Mouse (Mus musculus) effector memory CD4-positive, alpha-beta T cell, adult 5 months (primary cell): ENCODE data around the gene Trim11. TPM values are rescaled to one million over a fixed set of nuclear protein-coding genes. Genes with fewer than 3 reads are reported as not detected.

ENCODE experiments used
- polyA plus RNA-seq: library from polyadenylated mRNA; unstranded; fragments of 100-300 nt; shearing (Covaris generic); gene quantifications from one replicate; pipeline ENCODE4 v1.2.1, GENCODE M21; 2017

Gene Trim11
- 35.4 TPM for polyA plus RNA-seq

DNA sequence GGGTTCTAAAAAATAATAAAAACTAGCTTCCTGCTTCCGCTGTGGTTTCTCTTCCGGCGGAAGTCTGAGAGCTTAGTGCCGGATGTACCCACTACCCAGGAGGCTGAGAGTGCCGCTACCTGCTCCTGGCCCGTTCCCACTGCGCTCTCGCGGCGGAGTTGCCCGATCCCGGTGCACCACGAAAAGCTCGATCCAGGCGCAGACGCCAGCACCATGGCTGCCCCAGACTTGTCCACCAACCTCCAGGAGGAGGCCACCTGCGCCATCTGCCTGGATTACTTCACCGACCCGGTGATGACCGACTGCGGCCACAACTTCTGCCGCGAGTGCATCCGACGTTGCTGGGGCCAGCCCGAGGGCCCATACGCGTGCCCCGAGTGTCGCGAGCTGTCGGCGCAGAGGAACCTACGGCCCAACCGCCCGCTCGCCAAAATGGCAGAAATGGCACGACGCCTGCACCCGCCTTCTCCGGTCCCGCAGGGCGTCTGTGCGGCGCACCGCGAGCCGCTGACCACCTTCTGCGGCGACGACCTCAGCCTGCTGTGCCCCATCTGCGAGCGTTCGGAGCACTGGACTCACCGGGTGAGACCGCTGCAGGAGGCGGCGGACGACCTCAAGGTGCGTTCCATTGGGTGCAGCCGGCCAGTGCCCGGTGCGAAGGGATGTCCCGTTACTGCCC is at the start of gene Trim11:
Gene Trim11, plus strand, starts transcription at position 67 of the 679 bp plus-strand sequence.

DNA sequence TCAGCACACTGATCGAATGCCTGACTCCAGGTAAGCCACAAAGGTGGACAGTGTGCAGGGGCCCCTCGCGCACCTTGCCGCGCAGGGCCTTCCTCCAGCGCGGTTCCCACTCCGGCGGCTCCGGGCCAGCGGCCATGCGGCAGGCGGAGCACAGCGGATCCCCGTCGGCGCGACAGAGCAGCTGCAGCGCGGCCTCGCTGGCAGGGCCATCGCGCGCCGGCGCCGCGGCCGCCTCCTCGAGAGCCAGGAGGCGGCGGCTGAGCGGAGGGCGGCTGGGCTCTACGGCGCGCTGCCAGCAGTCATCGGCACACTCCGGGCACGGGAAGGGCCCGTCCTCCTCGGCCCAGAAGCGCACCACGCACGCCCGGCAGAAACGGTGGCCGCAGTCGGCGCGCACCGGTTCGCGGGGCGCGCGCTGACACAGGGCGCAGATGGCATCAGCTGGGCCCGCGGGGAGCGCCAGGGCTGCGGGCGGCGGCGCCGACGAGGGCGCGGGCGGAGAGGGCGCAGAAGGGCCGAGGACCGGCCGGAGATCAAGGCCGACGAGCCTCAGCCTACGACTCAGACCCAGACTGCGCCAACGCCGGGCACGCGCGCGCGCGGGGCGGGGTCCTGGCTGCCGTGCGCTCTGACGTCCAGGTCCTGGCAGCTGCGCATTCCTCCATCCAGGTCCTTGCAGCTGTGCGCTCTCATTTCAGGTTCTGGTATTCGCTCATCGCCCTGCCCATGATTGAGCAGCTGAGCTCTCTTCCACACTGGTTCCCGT is 39.4 kb upstream of the Trim11 start, which contains the start of gene Rnf187:
Gene Rnf187, minus strand, starts transcription at position 595 of the 766 bp plus-strand sequence.

DNA sequence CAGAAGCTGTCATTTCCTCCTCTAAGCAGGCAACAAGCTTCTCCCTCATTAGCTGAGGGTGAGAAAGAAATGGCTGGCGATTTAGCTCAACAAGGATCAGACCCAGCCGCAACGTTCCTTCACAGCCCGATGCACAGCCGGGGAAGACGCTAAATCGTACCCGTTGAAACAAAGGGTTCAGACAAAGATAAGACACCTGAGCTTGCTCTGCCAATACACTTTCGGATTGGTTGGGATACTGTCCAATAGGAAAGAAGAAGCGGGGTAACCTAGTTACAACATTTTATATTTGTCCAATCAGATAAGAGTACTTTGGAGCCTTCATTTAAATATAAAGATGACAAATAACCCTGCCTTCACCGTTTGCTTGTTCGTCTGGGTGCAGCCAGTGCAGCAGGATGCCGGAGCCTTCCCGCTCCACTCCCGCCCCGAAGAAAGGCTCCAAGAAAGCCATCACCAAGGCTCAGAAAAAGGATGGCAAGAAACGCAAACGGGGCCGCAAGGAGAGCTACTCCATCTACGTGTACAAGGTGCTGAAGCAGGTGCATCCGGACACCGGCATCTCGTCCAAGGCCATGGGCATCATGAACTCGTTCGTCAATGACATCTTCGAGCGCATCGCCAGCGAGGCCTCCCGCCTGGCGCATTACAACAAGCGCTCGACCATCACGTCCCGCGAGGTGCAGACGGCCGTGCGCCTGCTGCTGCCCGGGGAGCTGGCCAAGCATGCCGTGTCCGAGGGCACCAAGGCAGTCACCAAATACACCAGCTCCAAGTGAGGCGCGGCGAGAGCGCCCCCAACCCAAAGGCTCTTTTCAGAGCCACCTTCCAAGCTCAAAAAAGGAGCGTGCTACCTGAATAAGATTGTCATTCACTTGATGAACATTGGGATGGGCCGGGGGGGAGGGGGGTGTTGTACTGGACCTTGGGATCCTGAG is 29.1 kb upstream of the Trim11 start, which contains the start of gene Hist3h2ba:
Gene Hist3h2ba, plus strand, starts transcription at position 379 of the 938 bp plus-strand sequence.

DNA sequence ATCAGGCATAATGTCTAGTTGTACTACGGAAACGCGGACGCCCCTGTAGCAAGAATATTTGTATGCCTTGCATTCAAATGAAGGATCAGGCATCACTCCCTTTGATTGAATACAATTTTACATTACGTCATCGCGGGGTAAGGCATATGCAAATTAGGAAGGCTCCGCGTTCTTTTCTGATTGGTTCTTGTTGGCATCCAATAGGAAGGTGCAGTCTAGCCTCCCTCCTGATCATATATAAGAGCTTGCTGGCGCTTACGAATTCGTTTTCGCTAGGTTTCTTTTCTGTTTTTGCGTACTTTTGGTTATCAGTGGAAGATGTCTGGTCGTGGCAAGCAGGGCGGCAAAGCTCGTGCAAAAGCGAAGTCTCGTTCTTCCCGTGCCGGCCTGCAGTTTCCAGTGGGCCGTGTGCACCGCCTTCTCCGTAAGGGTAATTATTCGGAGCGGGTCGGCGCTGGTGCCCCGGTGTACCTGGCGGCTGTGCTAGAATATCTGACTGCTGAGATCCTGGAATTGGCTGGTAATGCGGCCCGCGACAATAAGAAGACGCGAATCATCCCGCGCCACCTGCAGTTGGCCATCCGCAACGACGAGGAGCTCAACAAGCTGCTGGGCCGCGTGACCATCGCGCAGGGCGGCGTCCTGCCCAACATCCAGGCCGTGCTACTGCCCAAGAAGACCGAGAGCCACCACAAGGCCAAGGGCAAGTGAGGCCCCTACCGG is 23.3 kb upstream of the Trim11 start, which contains the start of the genes Hist3h2a and Trim17:
Gene Hist3h2a, plus strand, starts transcription at position 266 of the 723 bp plus-strand sequence.
Gene Trim17, plus strand, starts transcription at position 266 of the 723 bp plus-strand sequence.

Other genes with a start within 250 kb of the Trim11 start
- not detected for gene Olfr317, start 238.9 kb upstream of the Trim11 start, polyA plus RNA-seq
- not detected for gene Olfr316, start 225.4 kb upstream of the Trim11 start, polyA plus RNA-seq
- gene Olfr315, start 204.9 kb upstream of the Trim11 start, polyA plus RNA-seq: not detected
- not detected for gene Olfr314, start 195.1 kb upstream of the Trim11 start, polyA plus RNA-seq
- gene Fam183b, start 176.1 kb upstream of the Trim11 start, polyA plus RNA-seq: not detected
- not detected for gene Olfr313, start 163.1 kb upstream of the Trim11 start, polyA plus RNA-seq
- gene Olfr312, start 148.9 kb upstream of the Trim11 start, polyA plus RNA-seq: 0.12 TPM
- not detected for gene Olfr311, start 138.8 kb upstream of the Trim11 start, polyA plus RNA-seq
- gene Gm12258, start 130.9 kb upstream of the Trim11 start, polyA plus RNA-seq: 1.7 TPM
- gene 2810021J22Rik, start 110.9 kb upstream of the Trim11 start, polyA plus RNA-seq: 3.0 TPM
- gene Zfp39, start 73.9 kb upstream of the Trim11 start, polyA plus RNA-seq: 3.0 TPM
- gene Btnl10, start 60.2 kb upstream of the Trim11 start, polyA plus RNA-seq: not detected
- gene Rnf187, start 39.2 kb upstream of the Trim11 start, polyA plus RNA-seq: 199 TPM
- gene Hist3h2ba, start 29.2 kb upstream of the Trim11 start, polyA plus RNA-seq: 13.5 TPM
- 23.4 TPM for gene Hist3h2a, start 23.4 kb upstream of the Trim11 start, polyA plus RNA-seq
- 0.30 TPM for gene Trim17, start 23.4 kb upstream of the Trim11 start, polyA plus RNA-seq
- not detected for gene Obscn, start 158.3 kb downstream of the Trim11 start, polyA plus RNA-seq
- gene Iba57, start 185.6 kb downstream of the Trim11 start, polyA plus RNA-seq: 16.7 TPM
- not detected for gene Gjc2, start 205.1 kb downstream of the Trim11 start, polyA plus RNA-seq
- 56.0 TPM for gene Guk1, start 214.1 kb downstream of the Trim11 start, polyA plus RNA-seq
- gene Mrpl55, start 224.4 kb downstream of the Trim11 start, polyA plus RNA-seq: 20.8 TPM
- 43.8 TPM for gene 2310033P09Rik, start 230.2 kb downstream of the Trim11 start, polyA plus RNA-seq